Mouse (Mus musculus) C2C12 (cell line): ENCODE measurements around the gene Hibadh.

Experiments used
- CTCF ChIP-seq: IDR thresholded peaks from one replicate; pipeline ENCODE4 v1.5.1; 2011; ENCODE audit not compliant: control insufficient read depth, insufficient read depth, insufficient read length
- MAX ChIP-seq: IDR thresholded peaks from one replicate; pipeline ENCODE4 v1.6.1; 2011; ENCODE audit warnings: mild to moderate bottlenecking, control low read depth
- MYOD1 ChIP-seq: IDR thresholded peaks from one replicate; pipeline ENCODE4 v1.6.1; 2011; ENCODE audit warnings: low read depth; ENCODE audit not compliant: control insufficient read depth, insufficient read length
- USF1 ChIP-seq: IDR thresholded peaks from one replicate; pipeline ENCODE4 v1.6.1; 2011; ENCODE audit warnings: low read depth, mild to moderate bottlenecking, control low read depth, moderate library complexity

GRCm38 (mm10) chr6:52594752-52595151, 45.4 kb downstream of the Hibadh start:
- TF ChIP-seq CTCF (no peak), MAX (no peak), USF1 (peak; percentile 75), MYOD1 (no peak)
